Mouse (Mus musculus): Measurements from ENCODE around the gene F5.

DNA sequence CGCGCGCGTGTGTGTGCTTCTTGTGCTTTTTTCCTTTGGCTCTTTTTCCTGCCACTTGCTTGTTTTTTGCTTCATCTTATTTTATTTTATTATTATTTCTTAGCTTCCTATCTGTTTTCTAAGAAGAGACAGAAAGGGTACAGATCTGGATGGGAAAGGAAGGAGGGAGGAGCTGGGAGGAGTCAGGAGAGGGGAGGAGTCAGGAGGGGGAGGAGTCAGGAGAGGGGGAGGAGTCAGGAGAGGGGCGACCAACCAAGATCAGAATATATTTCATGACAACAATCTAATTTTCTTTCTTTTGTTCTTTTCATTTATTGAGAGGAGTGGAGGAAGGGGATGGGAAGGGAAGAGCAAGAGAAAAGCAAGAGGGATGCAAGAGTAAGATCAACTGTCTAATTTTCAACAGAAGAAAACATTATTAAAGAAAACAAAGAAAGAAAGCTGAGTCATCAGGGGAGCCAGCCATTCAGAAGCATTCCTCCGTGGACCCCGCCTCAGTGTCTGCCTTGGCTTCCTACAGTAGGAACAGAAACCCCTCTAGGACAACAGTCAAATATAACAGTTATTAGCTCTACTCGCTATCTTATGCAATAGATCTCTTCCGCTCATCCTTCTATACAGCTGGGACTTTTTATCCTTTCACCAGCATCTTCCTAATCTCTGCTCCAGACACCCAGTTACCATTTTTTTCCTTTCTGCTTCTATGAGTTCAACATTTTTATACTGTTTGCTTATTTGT is 40.9 kb upstream of the F5 start:
- TF ChIP-seq POLR2A (IDR thresholded peaks at IDR 0.05; ENCODE audit: insufficient read depth, low read length) (no peak), CTCF (IDR thresholded peaks at IDR 0.05; ENCODE audit: low read depth, low read length) (no peak), EP300 (IDR thresholded peaks at IDR 0.05; ENCODE audit: insufficient read depth, low read depth, low read length) (no peak)

Measured in ES-Bruce4 (cell line).